ENCODE assay signal across 16 mouse cellular contexts in the genomic region with DNA sequence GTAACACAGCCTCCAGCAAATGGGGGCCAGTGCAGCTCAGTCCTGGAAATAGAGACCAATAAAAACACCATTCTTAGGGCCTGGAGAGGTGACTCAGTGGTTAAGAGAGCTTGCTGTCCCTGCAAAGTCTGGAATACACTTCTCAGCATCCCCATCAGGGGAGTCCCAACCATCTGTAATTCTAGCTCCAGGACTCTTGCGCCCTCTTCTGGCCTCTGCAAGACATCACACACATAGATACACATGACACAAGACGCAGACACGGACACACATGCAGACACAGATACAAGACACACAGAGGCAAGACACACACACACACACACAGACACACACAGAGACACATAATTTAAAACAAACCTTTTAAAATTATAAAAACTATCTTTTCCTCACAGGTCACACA. TPM values are rescaled to one million over a fixed set of nuclear protein-coding genes. Genes with fewer than 3 reads are reported as not detected.
DNase-seq lines count a peak whose midpoint lies in the region; ATAC-seq and TF ChIP-seq lines count a peak whose summit lies in the region.
"Had no signal": no experiment of that assay in that cellular context is flagged by ENCODE, and none has a peak within 500 bp of the region (broad histone marks: within the 10 kb centered on the region; RNA-seq: fewer than 3 reads in every experiment).

No protein-coding gene starts in this region.

- H3K27ac ChIP-seq in intestine, postnatal 0 days (ENCODE audit: low read depth, low read length) = no peak overlapping the region
- H3K27ac ChIP-seq in intestine, embryonic 15.5 days = no peak overlapping the region
- H3K27ac ChIP-seq: embryonic facial prominence, embryonic 12.5 days; neural tube, embryonic 12.5 days had no signal

- DNase-seq in retina, postnatal 1 day = peak; percentile 26
- no peak for DNase-seq in retina, embryonic 14.5 days (ENCODE audit: low spot score)
- peak; percentile 45 for DNase-seq in WW6 (ENCODE audit: low read depth, low spot score)
- DNase-seq in thymus, postnatal 14 days = no peak
- DNase-seq in left cerebral cortex, adult 11 months (ENCODE audit: low spot score) = no peak
- DNase-seq: adrenal gland, postnatal 25 days; cerebellum, postnatal 25 days; kidney, postnatal 36 days; right cerebral cortex, postnatal 4 days had no signal

- H3K36me3 ChIP-seq in intestine, postnatal 0 days (ENCODE audit: control insufficient read depth, insufficient read depth) = no peaks in the 10 kb centered on the region
- H3K36me3 ChIP-seq in intestine, embryonic 15.5 days = no peaks in the 10 kb centered on the region
- H3K36me3 ChIP-seq: embryonic facial prominence, embryonic 12.5 days; neural tube, embryonic 12.5 days had no signal

- no peak for ATAC-seq in intestine, postnatal 0 days
- no peak for ATAC-seq in intestine, embryonic 15.5 days
- ATAC-seq: CD4-positive, CD25-positive, alpha-beta regulatory T cell, adult 4 months; intestine, embryonic 16.5 days had no signal

- H3K4me3 ChIP-seq in intestine, postnatal 0 days (ENCODE audit: low read depth, low read length) = no peak overlapping the region
- no peak overlapping the region for H3K4me3 ChIP-seq in intestine, embryonic 15.5 days (replicated peaks)
- H3K4me3 ChIP-seq: embryonic facial prominence, embryonic 12.5 days; megakaryocyte, embryonic 14.5 days; neural tube, embryonic 12.5 days had no signal

- H3K27me3 ChIP-seq in intestine, postnatal 0 days (replicated peaks; ENCODE audit: control insufficient read depth, insufficient read depth, low read length) = no peaks in the 10 kb centered on the region
- no peaks in the 10 kb centered on the region for H3K27me3 ChIP-seq in intestine, embryonic 15.5 days (replicated peaks)
- H3K27me3 ChIP-seq: neural tube, embryonic 12.5 days had no signal

- H3K4me1 ChIP-seq in intestine, postnatal 0 days (replicated peaks; ENCODE audit: control insufficient read depth, insufficient read depth, low read length) = no peaks in the 10 kb centered on the region
- H3K4me1 ChIP-seq in intestine, embryonic 15.5 days (replicated peaks) = 0 out of 2 replicates have a peak, but pooled peaks cover 2% of the 10 kb centered on the region
- H3K4me1 ChIP-seq: embryonic facial prominence, embryonic 12.5 days had no signal

- TF ChIP-seq CTCF in intestine, postnatal 0 days (IDR thresholded peaks at IDR 0.05; ENCODE audit: low read depth) = peak; percentile 41

- H3K4me2 ChIP-seq in intestine, postnatal 0 days (replicated peaks; ENCODE audit: low read depth) = no peak overlapping the region
- H3K4me2 ChIP-seq in intestine, embryonic 15.5 days (replicated peaks) = no peak overlapping the region
- H3K4me2 ChIP-seq: embryonic facial prominence, embryonic 12.5 days; neural tube, embryonic 12.5 days had no signal

- WGBS in intestine, postnatal 0 days = 73% methylated on average over 3 of the region's 3 CpGs
- WGBS in intestine, embryonic 15.5 days = 70% methylated on average over 3 of the region's 3 CpGs

- no peak overlapping the region for H3K9ac ChIP-seq in intestine, postnatal 0 days (ENCODE audit: low read depth, low read length)
- no peak overlapping the region for H3K9ac ChIP-seq in intestine, embryonic 15.5 days
- H3K9ac ChIP-seq: embryonic facial prominence, embryonic 12.5 days; neural tube, embryonic 12.5 days had no signal

- H3K9me3 ChIP-seq in intestine, postnatal 0 days (ENCODE audit: control insufficient read depth) = no peaks in the 10 kb centered on the region
- H3K9me3 ChIP-seq in intestine, embryonic 15.5 days = no peaks in the 10 kb centered on the region
- H3K9me3 ChIP-seq: embryonic facial prominence, embryonic 12.5 days; neural tube, embryonic 12.5 days had no signal

RNA-seq across cellular contexts. Expression of a gene that starts 35.0 kb away (rescaled TPM):
- 20.7 and 21.2 TPM in 2 replicates for polyA plus RNA-seq in intestine, postnatal 0 days (2015; fragmentation: Nextera tagmentation; extraction: Ambion mirVana)
- polyA plus RNA-seq in intestine, embryonic 15.5 days (2015; fragmentation: Nextera tagmentation; extraction: Ambion mirVana) = 56.1 and 56.7 TPM in 2 replicates

Comparison
In these comparisons a context has a peak if more than half of its experiments do, and no peak if none do; other contexts are left out.
1. DNase-seq: peak in retina, postnatal 1 day (single experiment) and WW6 (single experiment); none in retina, embryonic 14.5 days (single experiment), thymus, postnatal 14 days (single experiment) and left cerebral cortex, adult 11 months (single experiment).